Mouse (Mus musculus): ENCODE results near the gene Rnf148.

Rnf148 gene

DNA sequence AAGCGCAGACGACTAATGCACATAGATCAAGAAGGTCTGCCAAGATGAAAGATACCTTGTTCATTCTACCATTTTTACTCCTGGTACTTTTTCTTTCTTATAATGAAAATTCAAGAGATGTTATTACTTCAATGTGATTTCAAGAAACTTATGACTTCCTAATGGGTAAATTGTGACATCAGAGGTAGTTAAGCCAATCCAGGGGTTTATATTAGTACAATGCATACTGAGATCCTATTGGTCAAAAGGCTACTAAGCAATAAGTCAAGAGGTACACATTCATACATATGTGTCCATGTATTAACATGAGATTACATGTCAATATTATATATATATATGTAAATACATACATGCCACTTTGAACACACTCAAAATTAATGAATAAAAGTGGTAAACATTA lies at the start of gene Rnf148:
TSS of gene Rnf148 (minus strand) at position 101 of the 400 bp plus-strand sequence.
- in situ Hi-C loops (cut with MboI; ENCODE audit: low sequenced_read_pairs), result no loop called here

DNA sequence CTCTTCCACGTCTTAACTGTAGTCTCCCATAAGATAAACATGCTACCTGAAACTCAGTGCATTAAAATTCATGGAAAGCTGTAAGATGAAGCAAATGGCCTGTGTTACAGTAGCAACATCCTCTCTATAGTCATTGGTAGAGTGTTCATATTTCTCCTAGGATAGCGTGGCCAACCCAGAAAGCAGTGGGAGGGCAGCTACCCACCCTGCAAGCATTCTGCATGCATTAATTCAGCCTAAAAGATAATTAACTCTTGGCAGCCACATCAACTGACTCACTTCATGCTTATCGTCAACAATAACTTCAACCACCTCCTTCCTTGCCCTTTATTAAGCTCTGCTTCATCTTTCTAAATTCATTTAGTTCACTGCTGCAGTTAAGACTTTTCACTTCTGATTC lies 45.9 kb upstream of the Rnf148 start:
- in situ Hi-C loops (cut with MboI; ENCODE audit: low sequenced_read_pairs), result no loop called here

- in situ Hi-C loops (cut with MboI; ENCODE audit: low sequenced_read_pairs), result no loop called here
Measured at GRCm38 (mm10) chr6:23678172-23678571, 23.2 kb upstream of the Rnf148 start.

DNA sequence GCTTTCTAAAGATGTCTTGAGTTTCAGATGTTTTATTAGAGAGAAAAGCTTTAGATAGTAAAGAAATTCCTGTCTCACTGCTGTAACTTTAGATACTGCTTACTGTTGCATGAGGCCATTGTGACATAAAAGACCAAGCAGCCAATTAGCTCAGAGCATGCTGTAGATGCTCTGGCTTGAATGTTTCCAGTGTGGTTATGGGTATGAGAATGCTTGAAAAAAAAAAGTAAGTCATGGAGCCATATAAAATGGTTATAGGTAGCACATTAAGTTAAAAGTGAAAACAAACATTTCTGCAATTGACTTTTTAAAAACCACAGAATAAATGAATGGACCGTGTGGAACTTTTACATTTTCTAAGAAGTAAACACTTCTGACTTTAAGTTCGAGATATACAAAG lies 4.7 kb downstream of the Rnf148 start, which contains the start of gene Rnf133:
TSS of gene Rnf133 (minus strand) at position 101 of the 400 bp plus-strand sequence.
- in situ Hi-C loops (cut with MboI; ENCODE audit: low sequenced_read_pairs), result no loop called here

- in situ Hi-C loops (cut with MboI; ENCODE audit: low sequenced_read_pairs), result no loop called here
Measured at GRCm38 (mm10) chr6:23648732-23649131, 6.2 kb downstream of the Rnf148 start.

DNA sequence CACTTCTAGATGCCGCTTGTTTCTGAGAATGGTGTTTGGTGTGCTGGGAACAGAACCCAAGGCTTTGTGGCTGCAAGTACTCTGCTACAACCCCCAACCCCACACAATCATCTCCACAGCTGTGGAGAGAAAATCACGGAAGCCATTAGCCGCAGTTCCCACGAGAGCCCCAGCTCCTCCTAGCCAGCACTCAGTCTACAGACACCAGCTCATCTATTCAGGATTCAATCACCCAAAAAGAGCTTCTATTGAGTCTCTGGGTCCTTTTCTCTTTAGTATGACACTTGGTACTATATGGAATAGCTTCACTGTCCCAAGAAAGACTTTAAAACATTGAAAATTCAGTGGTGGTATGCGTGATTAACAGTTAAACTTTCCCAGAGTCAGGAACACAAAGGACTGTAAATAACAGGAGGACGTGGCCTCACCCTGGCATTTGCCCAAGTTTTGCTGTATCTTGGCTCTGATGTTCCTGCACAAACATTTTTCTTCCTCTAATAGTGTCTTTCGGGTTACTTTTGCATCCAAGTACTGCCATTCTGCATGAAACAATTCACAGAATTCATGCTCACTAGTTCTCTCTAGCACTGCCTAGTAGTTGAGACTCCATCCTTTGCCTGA lies 7.2 kb downstream of the Rnf148 start:
- in situ Hi-C loops (cut with MboI; ENCODE audit: low sequenced_read_pairs), result no loop called here

DNA sequence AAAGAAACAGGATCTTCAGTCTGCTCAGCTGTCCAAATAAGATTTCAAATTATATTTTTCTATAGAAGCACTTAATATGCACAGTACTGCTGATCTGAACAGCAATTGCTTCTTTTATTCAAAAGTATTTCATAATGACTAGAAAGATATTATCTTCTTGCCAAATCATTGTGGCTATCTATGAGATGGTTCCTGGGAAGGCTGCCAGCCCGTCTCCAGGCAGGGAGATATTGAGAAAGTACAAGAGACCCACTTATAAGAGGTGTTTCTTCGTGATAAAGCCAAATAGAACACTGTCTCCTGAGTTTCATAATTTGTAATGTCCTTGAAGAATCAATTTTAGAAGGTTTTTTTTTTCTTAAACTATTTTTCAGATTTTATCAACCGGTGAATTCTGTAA lies 17.9 kb downstream of the Rnf148 start:
- in situ Hi-C loops (cut with MboI; ENCODE audit: low sequenced_read_pairs), result no loop called here

GRCm38 (mm10) chr6:23635208-23635607 lies 19.7 kb downstream of the Rnf148 start:
- in situ Hi-C loops (cut with MboI; ENCODE audit: low sequenced_read_pairs), result no loop called here

DNA sequence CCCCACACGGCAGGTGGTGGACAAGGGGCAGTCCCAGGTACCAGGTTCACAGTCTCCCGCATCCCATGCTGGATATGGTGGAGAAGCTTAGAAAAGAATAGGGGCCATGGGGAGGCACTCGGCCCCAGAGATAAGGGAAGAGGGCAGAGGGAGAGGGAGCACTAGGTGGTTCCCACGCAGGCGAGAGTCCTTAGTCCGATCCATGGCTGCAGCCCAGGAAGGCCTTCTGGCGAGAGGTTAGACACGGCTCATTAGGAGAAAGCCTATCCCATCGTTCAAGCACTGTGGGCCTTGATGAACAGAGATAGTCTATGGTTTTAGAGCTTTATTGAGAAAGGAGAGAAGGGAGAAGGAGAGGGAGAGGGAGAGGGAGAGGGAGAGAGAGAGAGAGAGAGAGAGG lies 20.9 kb downstream of the Rnf148 start:
- in situ Hi-C loops (cut with MboI; ENCODE audit: low sequenced_read_pairs), result no loop called here

DNA sequence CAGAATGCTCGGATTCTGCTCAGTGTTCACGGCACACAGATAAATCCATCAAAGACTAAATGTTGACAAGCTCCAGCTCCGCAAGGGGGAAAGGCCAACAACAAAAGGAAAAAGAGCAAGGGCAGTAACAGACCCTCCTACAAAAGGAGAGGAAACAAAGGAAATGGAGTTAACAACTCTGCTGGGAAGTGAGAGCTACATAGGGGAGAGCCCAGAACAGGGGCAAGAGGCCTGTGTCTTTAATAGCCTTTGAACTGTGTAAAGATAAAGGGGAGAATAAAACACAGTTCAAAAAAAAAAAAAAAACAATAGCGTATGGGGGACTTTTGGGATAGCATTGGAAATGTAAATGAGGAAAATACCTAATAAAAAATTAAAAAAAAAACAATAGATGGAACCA lies 24.5 kb downstream of the Rnf148 start:
- in situ Hi-C loops (cut with MboI; ENCODE audit: low sequenced_read_pairs), result no loop called here

Data from CH12F3 (cell line).